Mouse (Mus musculus) cerebellum, adult 18-20 months (tissue): Measurements from ENCODE around the gene Zfp697.

ENCODE experiments used
- DNase-seq, 2 experiments: peaks; one replicate each; pipeline ENCODE4 v3.0.0; 2021

The Zfp697 gene

GRCm38 (mm10) chr3:98382246-98382939, at the start of gene Zfp697:
TSS of gene Zfp697 (plus strand) at chr3:98382461.
- peak; percentile 91 to 93 for DNase-seq

DNA sequence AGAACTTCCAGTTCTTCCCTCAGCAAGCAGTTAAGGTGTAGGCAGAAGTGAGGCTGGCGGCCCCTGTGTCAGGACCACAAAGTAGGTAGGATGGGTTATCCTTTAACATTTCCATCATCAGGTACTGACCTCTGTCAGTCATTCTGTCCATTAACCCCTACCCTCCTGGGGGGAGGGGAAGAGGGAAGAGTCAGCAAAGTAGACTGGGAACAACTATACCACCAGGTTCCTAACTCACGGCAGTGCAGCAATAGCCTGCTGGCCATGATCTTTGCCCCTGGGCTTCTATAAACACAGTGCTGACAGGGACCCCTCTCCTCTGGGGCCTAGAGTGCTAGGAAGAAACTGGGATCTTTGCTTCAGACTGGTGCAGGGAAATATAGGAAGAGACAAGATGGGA, 48.3 kb upstream of the Zfp697 start:
- DNase-seq, result no peak

- DNase-seq, result no peak
Measured at GRCm38 (mm10) chr3:98335331-98335730, 46.9 kb upstream of the Zfp697 start.

GRCm38 (mm10) chr3:98335886-98336285, 46.4 kb upstream of the Zfp697 start:
- no peak for DNase-seq

- DNase-seq, result no peak
Measured at GRCm38 (mm10) chr3:98336661-98337654, 45.3 kb upstream of the Zfp697 start.

DNA sequence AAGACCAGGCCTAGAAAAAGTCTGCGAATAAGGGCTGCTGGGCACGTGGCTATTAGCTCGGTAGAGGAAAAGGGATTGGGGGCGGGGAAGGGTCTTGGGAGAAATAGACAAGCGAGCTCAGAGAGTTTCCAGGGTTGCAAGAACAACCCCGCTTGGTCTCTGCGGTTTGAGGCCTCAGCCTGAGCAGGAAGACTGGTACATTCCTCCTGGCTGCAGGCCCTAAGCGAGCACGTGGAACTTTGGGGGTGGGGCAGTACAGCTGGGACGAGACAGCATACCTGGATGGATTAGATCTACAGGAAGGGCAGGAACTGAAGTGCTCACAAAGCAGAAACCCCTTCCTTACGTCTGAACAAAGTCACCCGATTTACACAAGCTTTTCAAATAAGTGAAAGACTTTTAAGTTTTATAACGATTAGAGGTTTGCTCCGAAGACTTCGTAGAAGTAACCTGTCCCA, 43.6 kb upstream of the Zfp697 start:
- peak; percentile 23 to 28 for DNase-seq

DNA sequence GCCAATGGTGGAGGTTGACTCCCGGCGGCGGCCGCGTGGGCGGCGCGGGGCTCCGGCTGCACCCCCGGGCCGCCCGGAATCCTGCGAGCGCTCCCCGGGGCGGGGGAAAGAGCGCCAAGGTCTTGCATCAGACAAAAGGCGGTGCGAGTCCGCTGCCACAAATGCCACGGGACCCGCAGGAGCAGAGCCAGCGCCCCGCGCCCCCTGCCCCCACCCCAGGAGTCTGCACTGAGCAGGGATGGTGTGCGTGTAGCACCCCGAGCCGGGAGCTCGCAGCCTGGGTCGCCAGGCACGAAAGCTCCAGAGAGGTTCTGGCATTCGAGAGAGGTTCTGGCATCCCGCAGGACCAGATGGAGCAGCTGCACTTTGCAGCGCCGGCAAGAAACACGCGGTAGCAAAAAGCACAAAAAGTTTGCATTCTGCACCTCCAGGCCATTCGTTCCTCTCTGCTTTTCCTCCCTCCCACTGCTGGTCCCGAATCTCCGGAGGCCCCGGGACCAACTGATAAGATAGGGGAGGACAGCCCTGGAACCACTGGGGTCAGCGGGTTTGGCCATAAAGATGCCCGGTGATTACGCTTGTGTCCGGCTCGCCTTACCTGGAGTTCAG, 43.1 kb upstream of the Zfp697 start:
- DNase-seq, result peak; percentile 20 to 35

- DNase-seq, result peak; percentile 29 to 35
Measured at GRCm38 (mm10) chr3:98339706-98340109, 42.6 kb upstream of the Zfp697 start, which contains the start of gene Phgdh. TSS of gene Phgdh (minus strand) at chr3:98339990.

GRCm38 (mm10) chr3:98340818-98341594, 41.3 kb upstream of the Zfp697 start:
- no peak for DNase-seq

DNA sequence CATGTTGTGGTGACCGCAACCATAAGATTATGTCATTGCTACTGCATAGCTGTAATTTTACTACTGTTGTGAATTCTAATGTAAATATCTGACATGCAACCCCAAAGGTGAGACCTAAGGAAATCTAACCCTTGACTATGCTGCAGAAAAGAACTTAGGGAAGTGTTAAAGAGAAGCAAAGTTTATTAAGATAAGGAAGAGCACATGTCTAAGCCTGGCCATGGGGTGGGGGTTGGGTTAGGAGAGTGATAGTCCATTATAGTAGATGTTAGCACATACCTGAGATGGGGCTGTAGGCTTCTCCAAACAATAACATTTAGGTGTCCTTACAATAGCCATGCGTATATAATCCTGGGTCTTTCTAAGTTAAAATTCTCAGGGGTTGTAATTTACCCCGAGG, 39.0 kb upstream of the Zfp697 start:
- no peak for DNase-seq

- no peak for DNase-seq
Measured at GRCm38 (mm10) chr3:98348106-98348505, 34.2 kb upstream of the Zfp697 start.

DNA sequence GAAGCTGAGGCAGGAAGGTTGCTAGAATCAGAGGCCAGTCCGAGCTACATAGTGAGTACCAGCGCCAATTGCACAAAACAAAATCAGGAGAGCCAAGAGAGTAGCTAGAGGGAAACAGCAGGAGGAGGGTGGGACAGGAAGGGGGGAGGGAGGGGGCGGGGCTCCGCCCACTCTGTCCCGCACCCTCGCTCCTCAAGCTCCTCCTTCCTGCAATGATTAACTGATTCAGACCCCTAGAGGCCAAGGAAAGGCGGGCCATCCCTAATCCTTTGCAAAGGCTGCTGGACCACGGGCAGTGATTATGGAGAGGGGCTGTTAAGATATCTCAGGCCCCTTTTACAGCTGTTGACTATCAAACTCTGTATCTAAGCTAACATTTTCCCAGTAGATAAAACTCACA, 33.6 kb upstream of the Zfp697 start:
- no peak for DNase-seq

DNA sequence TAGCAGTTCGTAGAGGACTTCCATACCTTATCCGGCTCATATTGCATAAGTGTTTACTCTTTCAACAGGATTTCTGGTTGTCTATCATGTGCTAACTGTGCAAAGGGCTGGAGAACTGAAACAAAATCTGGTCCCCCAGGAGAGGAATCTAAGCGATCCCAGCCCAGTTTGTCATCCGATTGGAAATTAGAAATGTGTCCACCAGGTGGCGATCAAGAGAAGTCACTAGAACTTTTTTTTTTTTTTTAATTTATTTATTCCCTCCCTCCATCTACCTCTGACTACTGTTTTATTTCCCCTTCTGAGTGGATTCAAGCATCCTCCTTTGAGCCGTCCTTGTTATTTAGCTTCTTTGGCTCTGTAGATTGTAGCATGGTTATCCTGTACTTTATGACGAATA, 28.4 kb upstream of the Zfp697 start:
- DNase-seq, result peak; percentile 67 to 70

GRCm38 (mm10) chr3:98355344-98356025, 26.8 kb upstream of the Zfp697 start:
- DNase-seq, result no peak

GRCm38 (mm10) chr3:98356026-98356365, 26.3 kb upstream of the Zfp697 start:
- no peak for DNase-seq

GRCm38 (mm10) chr3:98356632-98357370, 25.5 kb upstream of the Zfp697 start:
- DNase-seq, result no peak

GRCm38 (mm10) chr3:98362753-98363152, 19.5 kb upstream of the Zfp697 start:
- DNase-seq, result peak; percentile 35 to 43

- no peak for DNase-seq
Measured at GRCm38 (mm10) chr3:98366086-98366485, 16.2 kb upstream of the Zfp697 start.

- DNase-seq, result no peak
Measured at GRCm38 (mm10) chr3:98366823-98367222, 15.4 kb upstream of the Zfp697 start.

- no peak for DNase-seq
Measured at GRCm38 (mm10) chr3:98368283-98368682, 14.0 kb upstream of the Zfp697 start.

DNA sequence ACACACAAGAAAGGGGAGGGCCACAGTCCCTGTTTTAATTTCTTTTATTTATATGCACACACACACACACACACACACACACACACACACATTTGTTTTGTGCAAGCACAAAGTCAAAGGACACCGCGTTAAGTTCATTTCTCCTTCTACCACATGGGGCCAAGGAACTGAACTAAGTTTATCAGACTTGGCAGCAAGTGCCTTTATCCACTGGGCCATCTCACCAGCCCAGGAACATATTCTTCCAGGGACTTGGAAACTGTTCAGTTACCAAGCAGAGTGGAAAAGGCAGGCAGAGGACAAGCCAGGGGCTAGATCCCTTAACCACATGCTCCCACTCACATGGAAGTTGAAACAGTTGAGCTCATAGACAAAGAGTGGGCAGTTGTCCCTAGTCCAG, 13.5 kb upstream of the Zfp697 start:
- DNase-seq, result no peak
